Mouse (Mus musculus): ENCODE measurements around the gene Olfr1136. TPM values are rescaled to one million over a fixed set of nuclear protein-coding genes. Genes with fewer than 3 reads are reported as not detected.

The Olfr1136 gene
- not detected in 2 replicates for polyA plus RNA-seq (2015; fragmentation: Nextera tagmentation; extraction: Ambion mirVana)

- H3K9me3 ChIP-seq = no peaks in the 10 kb centered on the region
- no peaks in the 10 kb centered on the region for H3K36me3 ChIP-seq
- H3K4me1 ChIP-seq = no peaks in the 10 kb centered on the region
- no peak within 1 kb of the TSS for H3K4me2 ChIP-seq (replicated peaks)
- no peak within 1 kb of the TSS for H3K27ac ChIP-seq
- H3K27me3 ChIP-seq = no peaks in the 10 kb centered on the region
- H3K4me3 ChIP-seq = no peak within 1 kb of the TSS
- H3K9ac ChIP-seq = no peak within 1 kb of the TSS
- no peak for ATAC-seq (ENCODE audit: low FRiP score, low read depth)
These were observed at the start of gene Olfr1136 for GRCm38 (mm10) chr2:87693847-87694246. TSS of gene Olfr1136 (minus strand) at chr2:87693947.

- Histone ChIP-seq H3K4me1 (no peaks in the 10 kb centered on the region), H3K9ac (no peak within 1 kb of the TSS), H3K27ac (no peak within 1 kb of the TSS), H3K4me3 (no peak within 1 kb of the TSS), H3K4me2 (replicated peaks) (no peak within 1 kb of the TSS), H3K9me3 (no peaks in the 10 kb centered on the region), H3K27me3 (no peaks in the 10 kb centered on the region), H3K36me3 (no peaks in the 10 kb centered on the region)
- WGBS = 78% methylated on average over 3 of the region's 3 CpGs
- ATAC-seq (ENCODE audit: low FRiP score, low read depth) = no peak
These were observed 49.7 kb upstream of the Olfr1136 start, which contains the start of gene Olfr1140 for GRCm38 (mm10) chr2:87743452-87743851. TSS of gene Olfr1140 (plus strand) at chr2:87743752.

GRCm38 (mm10) chr2:87739878-87740277 lies 46.1 kb upstream of the Olfr1136 start, which contains the start of gene Olfr1138:
TSS of gene Olfr1138 (minus strand) at chr2:87739978.
- Histone ChIP-seq H3K27me3 (no peaks in the 10 kb centered on the region), H3K9ac (no peak within 1 kb of the TSS), H3K4me1 (no peaks in the 10 kb centered on the region), H3K27ac (no peak within 1 kb of the TSS), H3K4me3 (no peak within 1 kb of the TSS), H3K9me3 (no peaks in the 10 kb centered on the region), H3K36me3 (no peaks in the 10 kb centered on the region), H3K4me2 (replicated peaks) (no peak within 1 kb of the TSS)
- no peak for ATAC-seq (ENCODE audit: low FRiP score, low read depth)
- 79% methylated on average over 1 of the region's 1 CpGs for WGBS

GRCm38 (mm10) chr2:87713079-87713478 lies 19.3 kb upstream of the Olfr1136 start, which contains the start of gene Olfr1137:
TSS of gene Olfr1137 (minus strand) at chr2:87713179.
- no peak for ATAC-seq (ENCODE audit: low FRiP score, low read depth)
- H3K4me1 ChIP-seq = no peaks in the 10 kb centered on the region
- H3K9me3 ChIP-seq = no peaks in the 10 kb centered on the region
- no peak within 1 kb of the TSS for H3K9ac ChIP-seq
- H3K36me3 ChIP-seq = no peaks in the 10 kb centered on the region
- no peaks in the 10 kb centered on the region for H3K27me3 ChIP-seq
- no peak within 1 kb of the TSS for H3K4me2 ChIP-seq (replicated peaks)
- no peak within 1 kb of the TSS for H3K27ac ChIP-seq
- H3K4me3 ChIP-seq = no peak within 1 kb of the TSS

- H3K4me3 ChIP-seq = no peak within 1 kb of the TSS
- H3K4me2 ChIP-seq (replicated peaks) = no peak within 1 kb of the TSS
- H3K36me3 ChIP-seq = no peaks in the 10 kb centered on the region
- WGBS = 24% methylated on average over 1 of the region's 1 CpGs
- no peak for ATAC-seq (ENCODE audit: low FRiP score, low read depth)
- no peaks in the 10 kb centered on the region for H3K9me3 ChIP-seq
- H3K9ac ChIP-seq = no peak within 1 kb of the TSS
- no peaks in the 10 kb centered on the region for H3K4me1 ChIP-seq
- no peak within 1 kb of the TSS for H3K27ac ChIP-seq
- no peaks in the 10 kb centered on the region for H3K27me3 ChIP-seq
These were observed 20.2 kb downstream of the Olfr1136 start, which contains the start of gene Olfr1135 for GRCm38 (mm10) chr2:87673564-87673963. TSS of gene Olfr1135 (minus strand) at chr2:87673664.

GRCm38 (mm10) chr2:87658360-87658759 lies 35.4 kb downstream of the Olfr1136 start, which contains the start of gene Olfr1134:
TSS of gene Olfr1134 (minus strand) at chr2:87658460.
- Histone ChIP-seq H3K4me1 (no peaks in the 10 kb centered on the region), H3K4me2 (replicated peaks) (no peak within 1 kb of the TSS), H3K9me3 (no peaks in the 10 kb centered on the region), H3K27me3 (no peaks in the 10 kb centered on the region), H3K9ac (no peak within 1 kb of the TSS), H3K36me3 (no peaks in the 10 kb centered on the region), H3K27ac (no peak within 1 kb of the TSS), H3K4me3 (no peak within 1 kb of the TSS)
- ATAC-seq (ENCODE audit: low FRiP score, low read depth) = no peak
- 75% methylated on average over 2 of the region's 2 CpGs for WGBS

- Histone ChIP-seq H3K27me3 (no peaks in the 10 kb centered on the region), H3K9me3 (no peaks in the 10 kb centered on the region), H3K27ac (no peak within 1 kb of the TSS), H3K4me3 (no peak within 1 kb of the TSS), H3K4me1 (no peaks in the 10 kb centered on the region), H3K9ac (no peak within 1 kb of the TSS), H3K4me2 (replicated peaks) (no peak within 1 kb of the TSS), H3K36me3 (no peaks in the 10 kb centered on the region)
- no peak for ATAC-seq (ENCODE audit: low FRiP score, low read depth)
These were observed 46.5 kb downstream of the Olfr1136 start, which contains the start of gene Olfr1133 for GRCm38 (mm10) chr2:87647274-87647673. TSS of gene Olfr1133 (minus strand) at chr2:87647374.

Other genes with a start within 250 kb of the Olfr1136 start
- gene Olfr1126, start 240.0 kb downstream of the Olfr1136 start, polyA plus RNA-seq (2015; fragmentation: Nextera tagmentation; extraction: Ambion mirVana) = not detected in 2 replicates
- gene Pramel7, start 196.9 kb downstream of the Olfr1136 start, polyA plus RNA-seq (2015; fragmentation: Nextera tagmentation; extraction: Ambion mirVana) = not detected in 2 replicates
- not detected in 2 replicates for gene Pramel6, start 187.4 kb downstream of the Olfr1136 start, polyA plus RNA-seq (2015; fragmentation: Nextera tagmentation; extraction: Ambion mirVana)
- not detected in 2 replicates for gene Olfr153, start 162.2 kb downstream of the Olfr1136 start, polyA plus RNA-seq (2015; fragmentation: Nextera tagmentation; extraction: Ambion mirVana)
- gene Olfr1128, start 148.4 kb downstream of the Olfr1136 start, polyA plus RNA-seq (2015; fragmentation: Nextera tagmentation; extraction: Ambion mirVana) = not detected in 2 replicates
- not detected in 2 replicates for gene Olfr1129, start 120.0 kb downstream of the Olfr1136 start, polyA plus RNA-seq (2015; fragmentation: Nextera tagmentation; extraction: Ambion mirVana)
- not detected in 2 replicates for gene Olfr1130, start 87.7 kb downstream of the Olfr1136 start, polyA plus RNA-seq (2015; fragmentation: Nextera tagmentation; extraction: Ambion mirVana)
- not detected in 2 replicates for gene Olfr1131, start 66.8 kb downstream of the Olfr1136 start, polyA plus RNA-seq (2015; fragmentation: Nextera tagmentation; extraction: Ambion mirVana)
- not detected in 2 replicates for gene Olfr1132, start 56.4 kb downstream of the Olfr1136 start, polyA plus RNA-seq (2015; fragmentation: Nextera tagmentation; extraction: Ambion mirVana)
- not detected in 2 replicates for gene Olfr1133, start 46.6 kb downstream of the Olfr1136 start, polyA plus RNA-seq (2015; fragmentation: Nextera tagmentation; extraction: Ambion mirVana)
- gene Olfr1134, start 35.5 kb downstream of the Olfr1136 start, polyA plus RNA-seq (2015; fragmentation: Nextera tagmentation; extraction: Ambion mirVana) = not detected in 2 replicates
- not detected in 2 replicates for gene Olfr1135, start 20.3 kb downstream of the Olfr1136 start, polyA plus RNA-seq (2015; fragmentation: Nextera tagmentation; extraction: Ambion mirVana)
- gene Olfr1137, start 19.2 kb upstream of the Olfr1136 start, polyA plus RNA-seq (2015; fragmentation: Nextera tagmentation; extraction: Ambion mirVana) = not detected in 2 replicates
- gene Olfr1138, start 46.0 kb upstream of the Olfr1136 start, polyA plus RNA-seq (2015; fragmentation: Nextera tagmentation; extraction: Ambion mirVana) = not detected in 2 replicates
- not detected in 2 replicates for gene Olfr1140, start 49.8 kb upstream of the Olfr1136 start, polyA plus RNA-seq (2015; fragmentation: Nextera tagmentation; extraction: Ambion mirVana)
- not detected in 2 replicates for gene Olfr1141, start 60.0 kb upstream of the Olfr1136 start, polyA plus RNA-seq (2015; fragmentation: Nextera tagmentation; extraction: Ambion mirVana)
- not detected in 2 replicates for gene Olfr152, start 85.5 kb upstream of the Olfr1136 start, polyA plus RNA-seq (2015; fragmentation: Nextera tagmentation; extraction: Ambion mirVana)
- gene Olfr1143, start 106.6 kb upstream of the Olfr1136 start, polyA plus RNA-seq (2015; fragmentation: Nextera tagmentation; extraction: Ambion mirVana) = not detected in 2 replicates
- not detected in 2 replicates for gene Olfr1145, start 115.9 kb upstream of the Olfr1136 start, polyA plus RNA-seq (2015; fragmentation: Nextera tagmentation; extraction: Ambion mirVana)
- not detected in 2 replicates for gene Olfr1148, start 136.6 kb upstream of the Olfr1136 start, polyA plus RNA-seq (2015; fragmentation: Nextera tagmentation; extraction: Ambion mirVana)
- not detected in 2 replicates for gene Olfr1150-ps1, start 150.0 kb upstream of the Olfr1136 start, polyA plus RNA-seq (2015; fragmentation: Nextera tagmentation; extraction: Ambion mirVana)
- not detected in 2 replicates for gene Olfr1151, start 161.9 kb upstream of the Olfr1136 start, polyA plus RNA-seq (2015; fragmentation: Nextera tagmentation; extraction: Ambion mirVana)
- 0.03 TPM in 1 of 2 replicates, not detected in the other for gene Olfr1152, start 172.5 kb upstream of the Olfr1136 start, polyA plus RNA-seq (2015; fragmentation: Nextera tagmentation; extraction: Ambion mirVana)
- not detected in 2 replicates for gene Olfr1153, start 201.0 kb upstream of the Olfr1136 start, polyA plus RNA-seq (2015; fragmentation: Nextera tagmentation; extraction: Ambion mirVana)
- gene Olfr1154, start 211.2 kb upstream of the Olfr1136 start, polyA plus RNA-seq (2015; fragmentation: Nextera tagmentation; extraction: Ambion mirVana) = not detected in 2 replicates

Data from limb, embryonic 13.5 days (tissue).